Mouse (Mus musculus): ENCODE measurements at regions not wholly inside any gene's neighbourhood (a gene's known extent, or its start where the extent isn't known, plus 50 kb on each side); places are given as distances from the start of the nearest gene placed in this dataset.
"Not testable (repeated sequence)": the region's sequence is repeated elsewhere in the genome, so short reads cannot be mapped to it uniquely, and the experiment has no call there.

DNA sequence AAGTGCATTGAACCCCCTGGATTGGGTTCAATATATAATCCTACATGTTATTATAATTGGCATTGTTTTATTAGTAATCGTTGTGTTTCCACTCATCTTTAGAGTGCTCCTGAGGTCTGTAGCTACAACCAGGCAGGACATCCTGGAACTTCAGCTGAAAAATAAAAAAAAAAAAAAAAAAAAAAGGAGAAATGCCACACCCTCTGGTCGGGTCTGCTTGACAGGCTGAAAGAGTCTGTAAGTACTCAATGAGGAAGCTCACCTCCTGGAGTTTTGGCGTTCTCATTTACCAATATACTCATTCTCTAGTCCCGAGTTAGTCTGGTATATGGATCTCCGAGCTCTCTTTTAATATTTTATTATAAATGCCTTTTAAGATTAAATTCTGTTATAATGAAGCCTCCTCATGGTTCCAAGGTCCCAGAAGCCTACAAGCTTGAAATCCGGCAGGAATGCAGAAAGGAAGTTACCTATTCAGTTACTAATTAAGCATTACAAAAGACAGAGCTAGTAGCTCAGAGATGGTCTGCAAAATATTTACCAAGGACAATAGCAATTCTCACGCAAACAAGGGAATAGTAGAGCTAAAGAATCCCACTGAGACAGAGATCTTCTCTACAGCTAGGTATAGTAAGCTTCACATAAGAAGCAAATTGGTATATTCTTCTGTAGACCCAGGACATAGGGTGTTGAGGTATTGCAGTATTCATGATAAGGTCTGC, 745.7 kb upstream of the Gm5150 start:
- no peak for DNase-seq (ENCODE audit: inconsistent ontology term)

DNA sequence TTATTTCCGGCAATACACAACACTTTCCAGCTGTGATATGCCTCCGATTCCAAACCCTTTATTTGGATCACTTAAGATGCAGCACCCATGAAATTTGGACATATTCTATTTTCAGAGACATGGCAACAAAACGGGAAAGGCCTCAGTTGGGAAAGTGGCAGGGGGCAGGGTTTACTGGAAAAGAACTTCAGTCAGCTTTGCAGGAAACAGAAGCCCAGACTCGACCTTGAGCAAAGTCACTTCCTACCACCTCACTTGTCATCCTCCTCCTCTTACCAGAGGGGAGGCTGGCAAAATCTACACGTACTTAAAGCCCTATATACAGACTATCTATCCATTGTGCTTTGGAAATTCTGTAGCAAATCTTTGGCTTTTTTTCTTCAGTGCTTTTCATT, 727.7 kb upstream of the Gm5150 start:
- DNase-seq (ENCODE audit: inconsistent ontology term) = no peak

DNA sequence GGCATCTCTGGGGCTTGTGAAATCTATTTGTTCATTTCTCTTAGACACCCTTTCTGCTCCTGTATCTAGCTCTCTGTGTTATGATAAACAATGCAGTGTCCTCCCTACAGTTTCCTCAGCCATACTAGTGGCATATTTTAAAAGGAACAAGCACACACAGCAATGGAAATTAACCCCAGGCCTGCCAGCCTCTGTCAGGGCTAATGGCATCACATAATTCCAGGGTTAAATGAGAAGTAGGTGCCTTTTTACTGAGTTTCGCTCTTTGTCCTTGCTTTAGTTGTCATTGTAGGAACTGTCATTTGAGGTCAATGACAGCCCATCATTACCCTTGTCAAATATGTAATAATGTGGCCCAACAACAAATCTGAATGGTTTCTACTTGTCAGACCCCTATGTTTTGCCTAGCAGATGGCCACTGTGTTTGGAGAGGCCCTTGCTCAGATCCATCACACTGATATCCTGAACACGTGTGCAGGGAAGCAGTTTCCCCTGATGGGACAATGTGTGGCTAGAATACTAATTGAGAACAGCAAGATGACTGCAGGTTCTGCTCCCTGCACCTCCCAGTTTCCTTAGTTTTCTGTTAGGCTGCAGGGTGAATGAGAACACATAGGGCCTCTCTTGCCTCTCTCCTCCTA, 727.2 kb upstream of the Gm5150 start:
- no peak for DNase-seq (ENCODE audit: inconsistent ontology term)

DNA sequence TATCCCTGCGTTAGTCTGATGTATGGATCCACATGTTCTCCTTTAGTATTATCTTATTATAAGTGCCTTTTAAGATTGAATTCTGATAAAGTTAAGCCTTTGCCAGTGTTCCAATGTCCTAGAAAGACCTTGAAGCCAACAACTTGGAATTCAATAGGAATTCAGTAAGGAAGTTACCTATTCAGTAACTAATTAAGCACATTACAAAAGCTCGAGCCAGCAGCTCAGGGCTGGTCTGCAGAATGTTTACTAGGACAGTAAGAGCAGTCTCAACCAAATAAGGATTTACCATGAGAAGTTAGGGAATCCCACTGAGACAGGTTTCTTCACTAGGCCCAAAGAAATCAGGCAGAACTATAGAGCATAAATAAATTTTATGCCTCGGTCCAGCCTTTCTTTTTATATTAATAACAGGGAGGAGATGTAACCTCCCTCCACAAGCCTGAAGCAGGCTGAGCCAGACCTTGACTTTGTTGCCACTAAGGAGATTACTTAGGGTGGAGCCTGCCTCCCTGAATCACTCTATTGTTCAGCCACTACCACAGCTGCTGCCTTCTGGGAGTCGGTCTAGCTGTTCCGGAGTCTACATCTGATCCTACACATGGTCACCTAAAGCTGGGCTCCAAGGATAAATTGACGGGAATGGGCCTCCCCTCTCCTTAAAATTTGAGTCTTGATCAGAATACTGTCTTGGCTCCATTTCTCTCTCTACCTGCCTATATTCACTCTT, 718.3 kb upstream of the Gm5150 start:
- not testable (repeated sequence) for DNase-seq (ENCODE audit: inconsistent ontology term)

DNA sequence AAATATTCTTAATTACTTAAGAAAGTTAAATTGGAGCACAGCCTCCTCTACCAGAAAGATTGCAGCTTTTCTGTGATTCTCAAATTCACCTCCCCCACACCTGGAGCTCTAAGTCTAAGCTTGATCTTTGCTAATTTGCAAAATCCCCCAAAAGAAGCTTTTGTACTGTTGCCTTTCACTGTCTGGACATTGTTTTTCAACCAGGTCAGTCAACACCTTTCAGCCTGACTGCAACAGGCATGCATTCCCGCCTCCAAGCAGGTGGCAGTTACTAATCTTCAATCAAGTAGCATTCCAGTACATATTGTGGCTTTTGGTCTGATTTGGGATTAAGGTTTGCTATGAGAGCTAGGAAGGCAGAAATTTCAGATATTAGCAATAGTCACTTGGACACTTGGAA, 717.4 kb upstream of the Gm5150 start:
- DNase-seq (ENCODE audit: inconsistent ontology term) = no peak

DNA sequence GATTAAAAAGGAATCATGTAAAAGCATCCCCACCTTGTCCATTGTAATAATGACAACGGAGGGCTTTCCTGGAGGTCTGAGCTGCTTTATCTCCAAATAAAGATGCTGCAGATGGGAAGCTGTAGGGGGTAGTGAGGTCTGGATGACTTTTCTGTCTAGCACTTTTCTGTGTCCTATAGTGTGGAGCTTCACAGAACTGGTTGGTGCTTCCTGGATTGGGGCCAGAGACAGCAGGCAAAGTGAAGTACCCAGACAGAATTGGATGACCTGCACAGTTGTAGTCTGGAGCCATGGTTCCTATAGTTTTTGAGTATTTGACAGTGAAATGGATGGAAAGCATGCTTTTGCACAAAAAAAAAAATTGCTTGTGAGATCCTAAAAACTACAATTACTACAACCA, 684.7 kb upstream of the Gm5150 start:
- DNase-seq (ENCODE audit: inconsistent ontology term) = no peak

DNA sequence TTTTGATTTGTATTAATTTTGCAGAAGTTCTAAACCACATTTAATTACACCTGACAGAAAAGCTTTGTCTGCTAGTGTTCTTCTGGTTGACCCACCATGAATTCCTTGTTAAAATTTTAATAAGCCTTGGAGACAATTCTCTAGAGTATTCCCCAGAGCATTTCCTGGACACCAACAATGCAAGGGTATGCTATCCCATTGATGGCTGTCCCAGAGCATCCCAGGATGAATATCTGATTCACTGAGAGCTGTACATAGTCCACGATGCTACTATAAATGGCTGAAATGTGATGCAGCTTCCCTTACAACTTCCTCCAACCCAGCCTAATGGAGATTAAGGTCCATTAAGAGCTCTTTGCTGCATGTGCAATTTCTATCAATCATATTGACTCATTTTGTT, 682.7 kb upstream of the Gm5150 start:
- DNase-seq (ENCODE audit: inconsistent ontology term) = peak; percentile 7

DNA sequence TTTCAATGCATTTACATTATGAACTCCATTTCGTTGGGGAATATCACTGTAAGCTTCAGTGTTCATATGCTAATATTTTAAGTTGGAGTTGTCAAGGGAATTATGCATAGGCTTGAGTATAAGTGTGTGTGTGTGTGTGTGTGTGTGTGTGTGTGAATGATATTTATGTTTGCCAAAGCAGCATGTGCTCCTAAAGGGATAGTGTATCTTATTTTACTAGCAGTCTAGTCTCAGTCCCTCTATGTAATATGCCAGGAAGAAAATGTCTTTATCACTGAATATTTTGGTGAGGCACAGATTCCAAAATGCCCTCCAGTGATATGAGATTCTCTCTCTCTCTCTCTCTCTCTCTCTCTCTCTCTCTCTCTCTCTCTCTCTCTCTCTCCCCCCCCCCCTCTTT, 651.3 kb upstream of the Gm5150 start:
- DNase-seq (ENCODE audit: inconsistent ontology term) = no peak

All from Muller cell, postnatal 12 days (primary cell).